Mouse (Mus musculus): ENCODE measurements around the gene Kirrel3. TPM values are rescaled to one million over a fixed set of nuclear protein-coding genes. Genes with fewer than 3 reads are reported as not detected.

The Kirrel3 gene
- total and polyA plus RNA-seq, 2 experiments from 2014 or later, result 0.29 to 0.42 TPM

DNA sequence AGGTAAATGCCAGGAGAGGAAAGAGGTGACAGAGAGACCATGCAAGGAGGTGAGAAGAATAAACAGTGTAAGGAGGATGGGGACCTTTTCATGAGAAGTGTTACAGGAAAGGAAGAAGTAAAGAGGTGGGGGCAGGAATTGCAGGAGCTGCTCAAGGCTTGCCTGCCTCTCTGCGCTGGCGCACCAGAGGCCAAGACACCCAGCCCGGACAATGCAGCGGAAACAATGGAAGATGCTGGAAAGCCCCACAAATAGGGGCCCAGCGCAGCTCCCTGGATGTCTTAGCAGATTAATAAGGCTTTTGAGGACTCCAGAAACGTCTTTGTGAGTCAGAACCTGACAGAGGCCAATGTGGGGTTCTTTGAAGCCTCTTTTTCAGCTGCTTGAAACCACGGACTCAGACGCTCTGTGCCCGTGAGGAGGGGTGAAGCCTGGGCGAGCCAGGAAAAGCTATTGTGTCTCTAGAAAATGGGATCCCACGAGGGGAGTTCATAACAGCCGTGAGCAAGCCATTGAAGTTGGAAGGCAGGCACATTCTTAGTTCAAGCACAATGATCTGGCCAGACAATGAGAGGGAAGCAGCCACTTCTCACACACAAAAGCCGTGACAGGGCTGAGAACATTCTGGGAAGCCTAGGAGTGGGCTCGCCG is 385.7 kb downstream of the Kirrel3 start:
- H3K27me3 ChIP-seq (ENCODE audit: control insufficient read depth, insufficient read depth, low read length), result no peaks in the 10 kb centered on the region
- TF ChIP-seq EP300 (IDR thresholded peaks at IDR 0.05; ENCODE audit: low read depth) (no peak), CTCF (IDR thresholded peaks at IDR 0.05; ENCODE audit: low read depth) (no peak)
- H3K4me3 ChIP-seq (ENCODE audit: low read depth, low read length), result no peak overlapping the region
- 51% methylated on average over 15 of the region's 15 CpGs for WGBS
- no peaks in the 10 kb centered on the region for H3K4me1 ChIP-seq (ENCODE audit: control insufficient read depth, insufficient read depth)
- DNase-seq (ENCODE audit: low spot score) (no peak), ATAC-seq (ENCODE audit: insufficient read depth, low read depth) (no peak)
- no peak overlapping the region for H3K4me2 ChIP-seq (ENCODE audit: low read depth, low read length)
- H3K9me3 ChIP-seq (replicated peaks; ENCODE audit: control insufficient read depth, low read length), result no peaks in the 10 kb centered on the region
- no peak overlapping the region for H3K27ac ChIP-seq (ENCODE audit: low read depth)
- no peaks in the 10 kb centered on the region for H3K36me3 ChIP-seq (replicated peaks; ENCODE audit: control insufficient read depth, insufficient read depth, low read length)
- H3K9ac ChIP-seq (replicated peaks; ENCODE audit: low read depth, low read length), result no peak overlapping the region

DNA sequence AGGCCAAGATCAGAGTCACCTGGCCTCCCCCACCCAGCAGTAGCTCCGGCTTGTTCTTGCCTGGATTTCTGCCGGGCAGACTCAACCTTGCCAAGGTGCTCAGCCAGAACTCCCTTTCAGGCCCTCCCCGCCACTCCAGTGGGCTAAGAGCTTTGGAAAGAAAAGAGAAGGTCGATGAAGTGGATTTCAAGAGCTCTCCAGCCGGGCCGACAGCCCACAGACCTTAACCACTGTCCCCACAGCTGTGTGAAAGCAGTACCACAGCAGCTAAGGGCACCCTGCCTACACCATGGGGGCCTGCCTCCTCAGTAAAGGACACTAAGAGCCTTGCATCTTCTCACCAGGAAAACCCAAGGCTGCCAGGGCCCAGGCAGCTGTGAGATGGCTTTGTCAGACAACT is 389.5 kb downstream of the Kirrel3 start:
- Histone ChIP-seq H3K4me2 (ENCODE audit: low read depth, low read length) (no peak overlapping the region), H3K27ac (ENCODE audit: low read depth) (no peak overlapping the region), H3K9me3 (replicated peaks; ENCODE audit: control insufficient read depth, low read length) (no peaks in the 10 kb centered on the region), H3K27me3 (ENCODE audit: control insufficient read depth, insufficient read depth, low read length) (no peaks in the 10 kb centered on the region), H3K4me1 (ENCODE audit: control insufficient read depth, insufficient read depth) (no peaks in the 10 kb centered on the region), H3K9ac (replicated peaks; ENCODE audit: low read depth, low read length) (no peak overlapping the region), H3K36me3 (replicated peaks; ENCODE audit: control insufficient read depth, insufficient read depth, low read length) (no peaks in the 10 kb centered on the region), H3K4me3 (ENCODE audit: low read depth, low read length) (no peak overlapping the region)
- WGBS, result 60% methylated on average over 6 of the region's 6 CpGs
- ATAC-seq (ENCODE audit: insufficient read depth, low read depth) (no peak), DNase-seq (ENCODE audit: low spot score) (no peak)
- TF ChIP-seq CTCF (IDR thresholded peaks at IDR 0.05; ENCODE audit: low read depth), result no peak
- TF ChIP-seq EP300 (IDR thresholded peaks at IDR 0.05; ENCODE audit: low read depth), result no peak

DNA sequence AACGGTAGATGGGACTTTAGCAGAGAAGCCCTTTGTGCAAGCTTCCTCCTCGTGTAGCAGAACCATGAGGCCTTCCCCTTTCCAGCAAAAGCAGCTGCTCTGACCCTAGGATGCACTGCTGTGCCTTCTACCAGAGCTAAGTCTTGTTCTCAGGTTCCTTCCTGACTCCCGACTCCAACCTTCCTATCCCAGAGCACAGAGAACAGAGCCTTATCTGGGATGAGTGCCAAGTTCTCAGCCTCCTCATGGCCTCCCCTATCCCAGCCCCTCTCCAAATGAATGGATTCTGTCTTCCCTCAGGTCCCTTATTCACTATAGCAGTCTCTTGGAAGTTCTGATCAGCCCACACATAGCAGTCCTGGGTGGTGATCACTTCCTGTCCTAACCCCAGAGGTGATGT is 391.5 kb downstream of the Kirrel3 start:
- DNase-seq (ENCODE audit: low spot score) (no peak), ATAC-seq (ENCODE audit: insufficient read depth, low read depth) (no peak)
- Histone ChIP-seq H3K4me3 (ENCODE audit: low read depth, low read length) (no peak overlapping the region), H3K4me2 (ENCODE audit: low read depth, low read length) (no peak overlapping the region), H3K27me3 (ENCODE audit: control insufficient read depth, insufficient read depth, low read length) (no peaks in the 10 kb centered on the region), H3K36me3 (replicated peaks; ENCODE audit: control insufficient read depth, insufficient read depth, low read length) (no peaks in the 10 kb centered on the region), H3K9ac (replicated peaks; ENCODE audit: low read depth, low read length) (no peak overlapping the region), H3K27ac (ENCODE audit: low read depth) (no peak overlapping the region), H3K4me1 (ENCODE audit: control insufficient read depth, insufficient read depth) (no peaks in the 10 kb centered on the region), H3K9me3 (replicated peaks; ENCODE audit: control insufficient read depth, low read length) (no peaks in the 10 kb centered on the region)
- TF ChIP-seq CTCF (IDR thresholded peaks at IDR 0.05; ENCODE audit: low read depth), result no peak
- no peak for TF ChIP-seq EP300 (IDR thresholded peaks at IDR 0.05; ENCODE audit: low read depth)
- WGBS, result 34% methylated on average over 3 of the region's 3 CpGs

DNA sequence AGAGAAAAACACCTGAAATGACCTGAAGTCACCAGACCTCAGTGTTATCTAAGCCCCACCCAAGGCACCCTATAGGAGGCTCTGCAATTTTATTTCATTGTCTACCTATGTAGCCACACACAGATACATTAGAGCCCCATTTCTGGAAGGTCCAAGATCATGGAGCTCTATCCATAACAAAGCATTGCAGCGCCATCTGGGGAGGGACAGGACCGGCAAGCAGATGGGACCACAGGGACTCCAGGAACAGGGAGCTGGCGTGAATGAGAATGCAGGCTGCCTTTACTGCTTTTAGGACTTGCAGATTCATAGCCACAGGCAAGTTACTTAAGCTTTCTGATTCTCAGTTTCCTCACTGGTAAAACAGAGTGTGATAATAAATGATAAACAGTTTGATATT is 392.1 kb downstream of the Kirrel3 start:
- Histone ChIP-seq H3K9ac (replicated peaks; ENCODE audit: low read depth, low read length) (no peak overlapping the region), H3K4me3 (ENCODE audit: low read depth, low read length) (no peak overlapping the region), H3K36me3 (replicated peaks; ENCODE audit: control insufficient read depth, insufficient read depth, low read length) (no peaks in the 10 kb centered on the region), H3K4me1 (ENCODE audit: control insufficient read depth, insufficient read depth) (no peaks in the 10 kb centered on the region), H3K27ac (ENCODE audit: low read depth) (no peak overlapping the region), H3K9me3 (replicated peaks; ENCODE audit: control insufficient read depth, low read length) (no peaks in the 10 kb centered on the region), H3K27me3 (ENCODE audit: control insufficient read depth, insufficient read depth, low read length) (no peaks in the 10 kb centered on the region), H3K4me2 (ENCODE audit: low read depth, low read length) (no peak overlapping the region)
- no peak for ATAC-seq (ENCODE audit: insufficient read depth, low read depth)
- TF ChIP-seq EP300 (IDR thresholded peaks at IDR 0.05; ENCODE audit: low read depth) (no peak), CTCF (IDR thresholded peaks at IDR 0.05; ENCODE audit: low read depth) (no peak)
- WGBS, result 54% methylated on average over 3 of the region's 3 CpGs
- DNase-seq (ENCODE audit: low spot score), result no peak

DNA sequence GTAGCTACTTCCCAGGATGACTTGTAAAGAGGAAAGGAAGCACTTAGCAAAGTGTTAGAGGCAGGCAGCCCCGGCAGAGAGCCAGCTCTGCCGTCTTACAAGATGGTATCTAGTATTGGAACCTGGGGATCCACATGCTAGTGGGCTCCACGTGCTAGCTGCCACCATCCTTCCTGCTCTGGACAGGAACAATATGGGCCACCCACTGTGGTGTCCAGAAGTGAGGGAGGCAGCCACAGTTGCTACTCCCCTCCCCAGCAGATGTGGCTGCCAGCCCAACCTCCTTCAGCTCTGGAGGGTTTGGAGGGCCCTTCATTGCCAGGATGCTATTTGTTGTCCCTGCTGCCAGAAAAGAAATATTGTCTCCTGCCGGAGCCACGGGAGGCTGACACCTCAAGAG is 396.1 kb downstream of the Kirrel3 start:
- H3K4me3 ChIP-seq (ENCODE audit: low read depth, low read length), result no peak overlapping the region
- ATAC-seq (ENCODE audit: insufficient read depth, low read depth), result no peak
- no peaks in the 10 kb centered on the region for H3K27me3 ChIP-seq (ENCODE audit: control insufficient read depth, insufficient read depth, low read length)
- H3K36me3 ChIP-seq (replicated peaks; ENCODE audit: control insufficient read depth, insufficient read depth, low read length), result no peaks in the 10 kb centered on the region
- no peak overlapping the region for H3K27ac ChIP-seq (ENCODE audit: low read depth)
- no peaks in the 10 kb centered on the region for H3K9me3 ChIP-seq (replicated peaks; ENCODE audit: control insufficient read depth, low read length)
- DNase-seq (ENCODE audit: low spot score), result no peak
- TF ChIP-seq CTCF (IDR thresholded peaks at IDR 0.05; ENCODE audit: low read depth) (no peak), EP300 (IDR thresholded peaks at IDR 0.05; ENCODE audit: low read depth) (no peak)
- 36% methylated on average over 5 of the region's 5 CpGs for WGBS
- H3K4me1 ChIP-seq (ENCODE audit: control insufficient read depth, insufficient read depth), result no peaks in the 10 kb centered on the region
- H3K9ac ChIP-seq (replicated peaks; ENCODE audit: low read depth, low read length), result no peak overlapping the region
- H3K4me2 ChIP-seq (ENCODE audit: low read depth, low read length), result no peak overlapping the region

DNA sequence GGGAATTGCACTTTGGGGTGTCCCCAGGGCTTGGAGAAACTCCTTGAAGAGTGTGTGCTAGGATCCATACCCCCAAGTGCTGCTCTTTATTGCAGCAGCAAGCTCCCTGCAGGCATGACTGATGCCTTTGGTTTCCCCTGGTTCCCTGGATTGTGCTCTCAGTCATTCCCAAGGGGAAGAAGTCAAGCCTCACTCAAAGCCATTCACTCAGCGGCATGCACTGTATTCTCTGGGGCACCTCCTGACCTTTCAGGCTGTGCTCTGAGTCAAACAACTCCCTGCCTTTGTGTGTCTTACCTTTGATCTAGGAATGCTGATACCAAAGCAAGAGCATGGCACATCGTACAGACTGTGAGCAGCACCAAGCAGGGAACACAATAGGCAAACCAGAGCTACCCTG is 396.5 kb downstream of the Kirrel3 start:
- Histone ChIP-seq H3K4me3 (ENCODE audit: low read depth, low read length) (no peak overlapping the region), H3K4me2 (ENCODE audit: low read depth, low read length) (no peak overlapping the region), H3K9me3 (replicated peaks; ENCODE audit: control insufficient read depth, low read length) (no peaks in the 10 kb centered on the region), H3K9ac (replicated peaks; ENCODE audit: low read depth, low read length) (no peak overlapping the region), H3K27me3 (ENCODE audit: control insufficient read depth, insufficient read depth, low read length) (no peaks in the 10 kb centered on the region), H3K4me1 (ENCODE audit: control insufficient read depth, insufficient read depth) (no peaks in the 10 kb centered on the region), H3K27ac (ENCODE audit: low read depth) (no peak overlapping the region), H3K36me3 (replicated peaks; ENCODE audit: control insufficient read depth, insufficient read depth, low read length) (no peaks in the 10 kb centered on the region)
- DNase-seq (ENCODE audit: low spot score), result no peak
- ATAC-seq (ENCODE audit: insufficient read depth, low read depth), result no peak
- WGBS, result 48% methylated on average over 2 of the region's 2 CpGs
- TF ChIP-seq EP300 (IDR thresholded peaks at IDR 0.05; ENCODE audit: low read depth) (no peak), CTCF (IDR thresholded peaks at IDR 0.05; ENCODE audit: low read depth) (no peak)
